Mouse (Mus musculus): ENCODE measurements around the gene Retn. TPM values are rescaled to one million over a fixed set of nuclear protein-coding genes. Genes with fewer than 3 reads are reported as not detected.

Gene Retn
- polyA plus RNA-seq, 1 experiment from 2014 or later, result 1.3 TPM

Other genes starting within 250 kb of the Retn start
- 3.4 and 4.5 TPM in 2 replicates for gene Pex11g, start 188.1 kb upstream of the Retn start, polyA plus RNA-seq (2014; fragmentation: Nextera tagmentation; extraction: Ambion mirVana)
- gene Tex45, start 184.9 kb upstream of the Retn start, polyA plus RNA-seq (2014; fragmentation: Nextera tagmentation; extraction: Ambion mirVana), result 0.18 TPM in 1 of 2 replicates, not detected in the other
- gene Zfp358, start 162.6 kb upstream of the Retn start, polyA plus RNA-seq (2014; fragmentation: Nextera tagmentation; extraction: Ambion mirVana), result 22.6 and 25.1 TPM in 2 replicates
- 36.5 and 40.1 TPM in 2 replicates for gene Mcoln1, start 155.3 kb upstream of the Retn start, polyA plus RNA-seq (2014; fragmentation: Nextera tagmentation; extraction: Ambion mirVana)
- 18.2 and 22.0 TPM in 2 replicates for gene Pnpla6, start 140.4 kb upstream of the Retn start, polyA plus RNA-seq (2014; fragmentation: Nextera tagmentation; extraction: Ambion mirVana)
- gene C330021F23Rik, start 87.8 kb upstream of the Retn start, polyA plus RNA-seq (2014; fragmentation: Nextera tagmentation; extraction: Ambion mirVana), result 0.47 and 0.60 TPM in 2 replicates
- 7.5 and 11.9 TPM in 2 replicates for gene Camsap3, start 68.5 kb upstream of the Retn start, polyA plus RNA-seq (2014; fragmentation: Nextera tagmentation; extraction: Ambion mirVana)
- 41.3 and 47.0 TPM in 2 replicates for gene Xab2, start 34.5 kb upstream of the Retn start, polyA plus RNA-seq (2014; fragmentation: Nextera tagmentation; extraction: Ambion mirVana)
- 84.2 and 97.1 TPM in 2 replicates for gene Pet100, start 34.2 kb upstream of the Retn start, polyA plus RNA-seq (2014; fragmentation: Nextera tagmentation; extraction: Ambion mirVana)
- 0.17 and 0.31 TPM in 2 replicates for gene Pcp2, start 30.2 kb upstream of the Retn start, polyA plus RNA-seq (2014; fragmentation: Nextera tagmentation; extraction: Ambion mirVana)
- 23.7 and 30.4 TPM in 2 replicates for gene Stxbp2, start 24.8 kb upstream of the Retn start, polyA plus RNA-seq (2014; fragmentation: Nextera tagmentation; extraction: Ambion mirVana)
- gene Mcemp1, start 10.0 kb downstream of the Retn start, polyA plus RNA-seq (2014; fragmentation: Nextera tagmentation; extraction: Ambion mirVana), result 0.45 and 0.78 TPM in 2 replicates
- 12.6 and 14.8 TPM in 2 replicates for gene Fcor, start 16.6 kb downstream of the Retn start, polyA plus RNA-seq (2014; fragmentation: Nextera tagmentation; extraction: Ambion mirVana)
- 29.0 and 29.5 TPM in 2 replicates for gene Trappc5, start 20.5 kb downstream of the Retn start, polyA plus RNA-seq (2014; fragmentation: Nextera tagmentation; extraction: Ambion mirVana)
- 0.07 and 0.14 TPM in 2 replicates for gene Fcer2a, start 38.4 kb downstream of the Retn start, polyA plus RNA-seq (2014; fragmentation: Nextera tagmentation; extraction: Ambion mirVana)
- not detected in 2 replicates for gene Clec4g, start 64.9 kb downstream of the Retn start, polyA plus RNA-seq (2014; fragmentation: Nextera tagmentation; extraction: Ambion mirVana)
- gene Cd209a, start 93.2 kb downstream of the Retn start, polyA plus RNA-seq (2014; fragmentation: Nextera tagmentation; extraction: Ambion mirVana), result 0.50 and 1.1 TPM in 2 replicates
- gene Cd209e, start 198.5 kb downstream of the Retn start, polyA plus RNA-seq (2014; fragmentation: Nextera tagmentation; extraction: Ambion mirVana), result not detected in 2 replicates
- 0.22 TPM in 1 of 2 replicates, not detected in the other for gene Cd209d, start 222.8 kb downstream of the Retn start, polyA plus RNA-seq (2014; fragmentation: Nextera tagmentation; extraction: Ambion mirVana)

Data from embryonic facial prominence, embryonic 14.5 days (tissue).